Mouse (Mus musculus) testis, adult 2 months (tissue): Measurements from ENCODE around the gene Sugt1.

Experiments used
- CTCF ChIP-seq: fragments of 200-500 bp; IDR thresholded peaks from 2 replicates; pipeline ENCODE4 v1.5.1; 2012; ENCODE audit warnings: low read depth, mild to moderate bottlenecking, inconsistent platforms, low read length, moderate library complexity; ENCODE audit not compliant: control insufficient read depth, insufficient read depth, insufficient replicate concordance
- POLR2A ChIP-seq: fragments of 200-500 bp; IDR thresholded peaks from 2 replicates; pipeline ENCODE4 v1.6.1; 2012; ENCODE audit warnings: low read depth, mild to moderate bottlenecking, inconsistent platforms, low read length, moderate library complexity; ENCODE audit not compliant: control insufficient read depth

- TF ChIP-seq CTCF = no peak
- no peak for TF ChIP-seq POLR2A
Observed at GRCm38 (mm10) chr14:79605881-79606280, 18.4 kb downstream of the Sugt1 start.
